Mouse (Mus musculus) heart, embryonic 16.5 days (tissue): ENCODE results near the gene Slc1a5. TPM values are rescaled to one million over a fixed set of nuclear protein-coding genes. Genes with fewer than 3 reads are reported as not detected.

ENCODE experiments used
- ATAC-seq: fragments of 200-750 bp; cut with Nextera tagmentation; replicated peaks from 2 replicates; pipeline ENCODE4 v1.8.0; 2017; ENCODE audit warnings: moderate number of reproducible peaks; ENCODE audit not compliant: insufficient read depth, low FRiP score; ENCODE audit errors: extremely low read depth
- H3K27ac ChIP-seq: fragments of 300-500 bp; sonication (generic); 2 replicates; pipeline ENCODE4 v1.5.1; 2014; ENCODE audit warnings: mild to moderate bottlenecking, low read length, control low read depth, moderate library complexity
- H3K27me3 ChIP-seq: fragments of 300-500 bp; sonication (generic); 2 replicates; pipeline ENCODE4 v1.6.1; 2014; ENCODE audit warnings: low read length, mixed read lengths; ENCODE audit not compliant: control insufficient read depth, insufficient read depth
- H3K36me3 ChIP-seq: fragments of 300-500 bp; sonication (generic); 2 replicates; pipeline ENCODE4 v1.6.1; 2014; ENCODE audit not compliant: control insufficient read depth, insufficient read depth
- H3K4me1 ChIP-seq: fragments of 300-500 bp; sonication (generic); 2 replicates; pipeline ENCODE4 v1.6.1; 2014; ENCODE audit warnings: low read length, mixed read lengths; ENCODE audit not compliant: control insufficient read depth, insufficient read depth
- H3K4me2 ChIP-seq: fragments of 300-500 bp; sonication (generic); 2 replicates; pipeline ENCODE4 v1.6.1; 2014; ENCODE audit warnings: low read depth, mild to moderate bottlenecking, control low read depth, low read length
- H3K4me3 ChIP-seq: fragments of 300-500 bp; sonication (generic); 2 replicates; pipeline ENCODE4 v1.5.1; 2014; ENCODE audit warnings: mild to moderate bottlenecking, control low read depth, low read length
- H3K9ac ChIP-seq: fragments of 300-500 bp; sonication (generic); 2 replicates; pipeline ENCODE4 v1.6.1; 2014; ENCODE audit warnings: low read length, control low read depth
- H3K9me3 ChIP-seq: fragments of 300-500 bp; sonication (generic); replicated peaks from 2 replicates; pipeline ENCODE4 v1.6.1; 2016; ENCODE audit warnings: low read length; ENCODE audit not compliant: control insufficient read depth
- WGBS: fragments of 180-500 bp; shearing (Covaris S2); extraction: QIAGEN DNeasy Blood & Tissue Kit; methylation state at CpG from one replicate; pipeline ENCODE4 v1.1.7; 2014; 5-methylcytosine and 5-hydroxymethylcytosine counted together
- polyA plus RNA-seq: library from polyadenylated mRNA; unstranded; fragments of >200 nt; fragmentation: Nextera tagmentation; extraction: Ambion mirVana; gene quantifications from 2 replicates; pipeline ENCODE4 v1.2.1, GENCODE M21; 2015

The Slc1a5 gene
- polyA plus RNA-seq, 1 experiment from 2014 or later, result 45.4 TPM

GRCm38 (mm10) chr7:16810920-16811648, 29.9 kb downstream of the Slc1a5 start:
- Histone ChIP-seq H3K36me3 (peaks cover 27% of the 10 kb centered on the region), H3K4me3 (peak overlapping the region; percentile 46), H3K9ac (peak overlapping the region; percentile 59), H3K4me2 (peak overlapping the region; percentile 70), H3K9me3 (no peaks in the 10 kb centered on the region), H3K4me1 (peaks cover 18% of the 10 kb centered on the region), H3K27ac (no peak overlapping the region), H3K27me3 (no peaks in the 10 kb centered on the region)
- 0 out of 2 replicates have a peak, but pooled peaks have one; percentile 25 for ATAC-seq
- 15% methylated on average over 90 of the region's 90 CpGs for WGBS

- H3K27ac ChIP-seq, result no peak overlapping the region
Observed at GRCm38 (mm10) chr7:16811649-16812070, 30.5 kb downstream of the Slc1a5 start.

GRCm38 (mm10) chr7:16812505-16812904, 31.4 kb downstream of the Slc1a5 start:
- WGBS, result 77% methylated on average over 2 of the region's 2 CpGs
- Histone ChIP-seq H3K36me3 (peaks cover 26% of the 10 kb centered on the region), H3K27ac (no peak overlapping the region), H3K4me2 (no peak overlapping the region), H3K9me3 (no peaks in the 10 kb centered on the region), H3K4me3 (no peak overlapping the region), H3K9ac (no peak overlapping the region), H3K4me1 (peaks cover 23% of the 10 kb centered on the region), H3K27me3 (no peaks in the 10 kb centered on the region)
- no peak for ATAC-seq

More at GRCm38 (mm10) chr7:16811649-16812070, 30.5 kb downstream of the Slc1a5 start:
- ATAC-seq, result no peak
- Histone ChIP-seq H3K27me3 (no peaks in the 10 kb centered on the region), H3K4me2 (peak overlapping the region; percentile 70), H3K9me3 (no peaks in the 10 kb centered on the region), H3K36me3 (peaks cover 27% of the 10 kb centered on the region), H3K9ac (peak overlapping the region; percentile 59), H3K4me1 (peaks cover 18% of the 10 kb centered on the region), H3K4me3 (peak overlapping the region; percentile 46)
- WGBS, result 34% methylated on average over 17 of the region's 17 CpGs

- no peak for ATAC-seq
- H3K4me1 ChIP-seq, result peaks cover 48% of the 10 kb centered on the region
- 16% methylated on average over 1 of the region's 1 CpGs for WGBS
Observed at GRCm38 (mm10) chr7:16815351-16815941, 34.3 kb downstream of the Slc1a5 start, which contains the start of gene Strn4. Gene Strn4 (plus strand): TSS chr7:16815889.

GRCm38 (mm10) chr7:16816078-16816474, 34.9 kb downstream of the Slc1a5 start:
- under 1% methylated on average over 46 of the region's 55 CpGs for WGBS
- Histone ChIP-seq H3K36me3 (peaks cover 14% of the 10 kb centered on the region), H3K4me3 (peak overlapping the region; percentile 91), H3K4me2 (peak overlapping the region; percentile 84), H3K27ac (peak overlapping the region; percentile 91), H3K9me3 (no peaks in the 10 kb centered on the region), H3K27me3 (no peaks in the 10 kb centered on the region), H3K9ac (peak overlapping the region; percentile 99), H3K4me1 (peaks cover 51% of the 10 kb centered on the region)
- peak; percentile 79 for ATAC-seq

More at GRCm38 (mm10) chr7:16815351-16815941, 34.3 kb downstream of the Slc1a5 start, which contains the start of gene Strn4:
- H3K27ac ChIP-seq, result peak within 1 kb of the TSS; percentile 91
- peak within 1 kb of the TSS; percentile 91 for H3K4me3 ChIP-seq
- H3K27me3 ChIP-seq, result no peaks in the 10 kb centered on the region
- peaks cover 14% of the 10 kb centered on the region for H3K36me3 ChIP-seq
- no peaks in the 10 kb centered on the region for H3K9me3 ChIP-seq
- peak within 1 kb of the TSS; percentile 99 for H3K9ac ChIP-seq
- H3K4me2 ChIP-seq, result peak within 1 kb of the TSS; percentile 84

- H3K9me3 ChIP-seq, result no peaks in the 10 kb centered on the region
- peak within 1 kb of the TSS; percentile 91 for H3K4me3 ChIP-seq
- H3K4me2 ChIP-seq, result peak within 1 kb of the TSS; percentile 84
- peaks cover 14% of the 10 kb centered on the region for H3K36me3 ChIP-seq
- H3K4me1 ChIP-seq, result peaks cover 51% of the 10 kb centered on the region
- peak within 1 kb of the TSS; percentile 91 for H3K27ac ChIP-seq
- under 1% methylated on average over 46 of the region's 64 CpGs for WGBS
- H3K9ac ChIP-seq, result peak within 1 kb of the TSS; percentile 99
- H3K27me3 ChIP-seq, result no peaks in the 10 kb centered on the region
- peak; percentile 76 for ATAC-seq
Observed at GRCm38 (mm10) chr7:16816475-16817122, 35.5 kb downstream of the Slc1a5 start, which contains the start of gene Fkrp. Gene Fkrp (minus strand): TSS chr7:16816732.

- Histone ChIP-seq H3K27ac (no peak overlapping the region), H3K9ac (peak overlapping the region; percentile 99), H3K4me2 (peak overlapping the region; percentile 84), H3K4me1 (peaks cover 56% of the 10 kb centered on the region), H3K27me3 (no peaks in the 10 kb centered on the region), H3K36me3 (peaks cover 14% of the 10 kb centered on the region), H3K9me3 (no peaks in the 10 kb centered on the region), H3K4me3 (peak overlapping the region; percentile 91)
- 50% methylated on average over 3 of the region's 3 CpGs for WGBS
- no peak for ATAC-seq
Observed at GRCm38 (mm10) chr7:16817693-16818092, 36.6 kb downstream of the Slc1a5 start.

GRCm38 (mm10) chr7:16819794-16820193, 38.7 kb downstream of the Slc1a5 start:
- H3K27me3 ChIP-seq, result no peaks in the 10 kb centered on the region
- 0 out of 2 replicates have a peak, but pooled peaks cover 4% of the 10 kb centered on the region for H3K36me3 ChIP-seq
- H3K9me3 ChIP-seq, result no peaks in the 10 kb centered on the region
- H3K4me1 ChIP-seq, result peaks cover 69% of the 10 kb centered on the region
- H3K4me3 ChIP-seq, result no peak overlapping the region
- no peak for ATAC-seq
- no peak overlapping the region for H3K4me2 ChIP-seq
- 38% methylated on average over 5 of the region's 5 CpGs for WGBS
- no peak overlapping the region for H3K27ac ChIP-seq
- H3K9ac ChIP-seq, result no peak overlapping the region
